Comparison of ENCODE assay signal across 10 mouse cellular contexts in the genomic region with DNA sequence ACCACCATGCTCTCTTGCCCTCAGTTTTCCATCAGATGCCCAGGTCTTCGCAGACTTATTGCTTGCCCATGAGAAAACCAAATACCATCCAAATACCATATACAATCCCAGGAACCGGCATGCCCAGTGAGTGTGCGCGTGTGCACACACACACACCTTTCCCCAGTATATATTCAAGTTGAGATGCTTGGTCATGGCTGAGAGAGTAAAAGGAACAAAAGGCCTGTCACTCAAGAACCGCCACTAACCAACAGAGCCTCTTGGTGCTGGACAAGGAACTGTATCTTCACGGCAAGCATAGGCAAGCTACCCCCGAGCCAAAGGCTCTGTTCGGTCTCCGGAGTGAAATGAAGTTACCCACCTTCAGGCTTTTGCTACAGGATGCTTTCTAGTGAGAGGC. TPM values are rescaled to one million over a fixed set of nuclear protein-coding genes. Genes with fewer than 3 reads are reported as not detected.
DNase-seq lines count a peak whose midpoint lies in the region; ATAC-seq and TF ChIP-seq lines count a peak whose summit lies in the region.
"Had no signal": no experiment of that assay in that cellular context is flagged by ENCODE, and none has a peak within 500 bp of the region (broad histone marks: within the 10 kb centered on the region; RNA-seq: fewer than 3 reads in every experiment).

No protein-coding gene starts in this region.

- WGBS in heart, embryonic 15.5 days = 80% methylated on average over 9 of the region's 9 CpGs
- WGBS in forebrain, embryonic 16.5 days = 73% methylated on average over 9 of the region's 9 CpGs
- 63% methylated on average over 9 of the region's 9 CpGs for WGBS in liver, embryonic 16.5 days (ENCODE audit: insufficient replicate concordance)

- H3K9ac ChIP-seq in heart, embryonic 15.5 days = no peak overlapping the region
- no peak overlapping the region for H3K9ac ChIP-seq in forebrain, embryonic 16.5 days (replicated peaks; ENCODE audit: low read depth, low read length)
- H3K9ac ChIP-seq in liver, embryonic 16.5 days (ENCODE audit: low read depth, low read length) = no peak overlapping the region

- peak overlapping the region; percentile 95; the same call in 1 of the 2 replicates for H3K4me3 ChIP-seq in heart, embryonic 15.5 days
- peak overlapping the region; percentile 92 for H3K4me3 ChIP-seq in E14TG2a.4 (replicated peaks; ENCODE audit: low read length)
- peak overlapping the region; percentile 83 for H3K4me3 ChIP-seq in forebrain, embryonic 16.5 days (replicated peaks; ENCODE audit: low read length)
- peak overlapping the region; percentile 85; the same call in 1 of the 2 replicates for H3K4me3 ChIP-seq in liver, embryonic 16.5 days (ENCODE audit: low read depth, low read length)

- peaks cover 15% of the 10 kb centered on the region; the same call in 1 of the 2 replicates for H3K36me3 ChIP-seq in heart, embryonic 15.5 days
- peaks cover 27% of the 10 kb centered on the region for H3K36me3 ChIP-seq in E14TG2a.4 (ENCODE audit: insufficient read depth, low read length)
- peaks cover 10% of the 10 kb centered on the region for H3K36me3 ChIP-seq in forebrain, embryonic 16.5 days (ENCODE audit: control insufficient read depth, insufficient read depth)
- H3K36me3 ChIP-seq in liver, embryonic 16.5 days (ENCODE audit: control insufficient read depth, insufficient read depth) = peaks cover under 1% of the 10 kb centered on the region

- H3K27me3 ChIP-seq in heart, embryonic 15.5 days = no peaks in the 10 kb centered on the region
- H3K27me3 ChIP-seq in E14TG2a.4 (ENCODE audit: insufficient read depth, low read length) = no peaks in the 10 kb centered on the region
- H3K27me3 ChIP-seq in forebrain, embryonic 16.5 days (replicated peaks; ENCODE audit: control insufficient read depth, insufficient read depth, low read length) = no peaks in the 10 kb centered on the region
- no peaks in the 10 kb centered on the region for H3K27me3 ChIP-seq in liver, embryonic 16.5 days (ENCODE audit: control insufficient read depth, insufficient read depth, low read depth, low read length)

- H3K4me1 ChIP-seq in heart, embryonic 15.5 days (replicated peaks) = peaks cover 22% of the 10 kb centered on the region
- H3K4me1 ChIP-seq in E14TG2a.4 (replicated peaks; ENCODE audit: low read depth, low read length) = peaks cover 71% of the 10 kb centered on the region
- H3K4me1 ChIP-seq in forebrain, embryonic 16.5 days (replicated peaks; ENCODE audit: control insufficient read depth, insufficient read depth, low read length) = peaks cover 19% of the 10 kb centered on the region
- peaks cover 27% of the 10 kb centered on the region for H3K4me1 ChIP-seq in liver, embryonic 16.5 days (ENCODE audit: control insufficient read depth, low read depth, low read length)

- DNase-seq in heart, adult 8-10 months (ENCODE audit: low spot score) = no peak
- DNase-seq in layer of hippocampus, postnatal 36 days = no peak
- DNase-seq in frontal cortex, postnatal 10 days (ENCODE audit: low spot score in 2 of 2) = no peak
- no peak for DNase-seq in ovary, adult 18-20 months (ENCODE audit: low spot score)
- DNase-seq: heart, postnatal 10 days; thymus, postnatal 25 days had no signal

- no peak for ATAC-seq in heart, embryonic 15.5 days (replicated peaks; ENCODE audit: insufficient number of reproducible peaks, insufficient read depth, low FRiP score, low read depth)
- ATAC-seq in forebrain, embryonic 16.5 days = no peak
- ATAC-seq in liver, embryonic 16.5 days (ENCODE audit: low read depth) = no peak

- no peak overlapping the region for H3K27ac ChIP-seq in heart, embryonic 15.5 days
- no peak overlapping the region for H3K27ac ChIP-seq in forebrain, embryonic 16.5 days (ENCODE audit: low read length)
- no peak overlapping the region for H3K27ac ChIP-seq in liver, embryonic 16.5 days (ENCODE audit: low read length)

- no peak for TF ChIP-seq CTCF in E14TG2a.4 (conservative IDR thresholded peaks at IDR 0.05; ENCODE audit: low read length)

- H3K9me3 ChIP-seq in heart, embryonic 15.5 days (replicated peaks) = no peaks in the 10 kb centered on the region
- no peaks in the 10 kb centered on the region for H3K9me3 ChIP-seq in E14TG2a.4 (ENCODE audit: low read length)
- no peaks in the 10 kb centered on the region for H3K9me3 ChIP-seq in forebrain, embryonic 16.5 days (ENCODE audit: control insufficient read depth, low read length)
- no peaks in the 10 kb centered on the region for H3K9me3 ChIP-seq in liver, embryonic 16.5 days (replicated peaks; ENCODE audit: control insufficient read depth, low read length)

- peak overlapping the region; percentile 84 for H3K4me2 ChIP-seq in heart, embryonic 15.5 days
- peak overlapping the region; percentile 72 for H3K4me2 ChIP-seq in forebrain, embryonic 16.5 days (ENCODE audit: low read length)
- peak overlapping the region; percentile 98; the same call in 1 of the 2 replicates for H3K4me2 ChIP-seq in liver, embryonic 16.5 days (ENCODE audit: low read depth, low read length)

RNA-seq across cellular contexts. Expression of gene Pip4k2b, which starts 1.9 kb away (rescaled TPM):
- polyA plus RNA-seq in heart, embryonic 15.5 days (2015; fragmentation: Nextera tagmentation; extraction: Ambion mirVana) = 0.82 and 0.95 TPM in 2 replicates
- total RNA-seq in heart, adult 8-10 months (2022) = 10 to 100 TPM; 21.9 to 26.6 (median 25.6) TPM
- polyA plus RNA-seq in forebrain, embryonic 16.5 days (2015; fragmentation: Nextera tagmentation; extraction: Ambion mirVana) = 4.1 and 4.7 TPM in 2 replicates
- 0.35 and 0.65 TPM in 2 replicates for polyA plus RNA-seq in liver, embryonic 16.5 days (2015; fragmentation: Nextera tagmentation; extraction: Ambion mirVana)
- 100 to 1,000 TPM; 109 to 112 TPM for total RNA-seq in layer of hippocampus, postnatal 36 days (2021)

RNA-seq across cellular contexts. Expression of gene Cwc25, which starts 23.8 kb away (rescaled TPM):
- polyA plus RNA-seq in heart, embryonic 15.5 days (2015; fragmentation: Nextera tagmentation; extraction: Ambion mirVana) = 9.5 and 10.5 TPM in 2 replicates
- total RNA-seq in heart, adult 8-10 months (2022) = 1 to 10 TPM; 6.1 to 7.1 (median 6.3) TPM
- 17.1 and 19.5 TPM in 2 replicates for polyA plus RNA-seq in forebrain, embryonic 16.5 days (2015; fragmentation: Nextera tagmentation; extraction: Ambion mirVana)
- 5.4 and 6.0 TPM in 2 replicates for polyA plus RNA-seq in liver, embryonic 16.5 days (2015; fragmentation: Nextera tagmentation; extraction: Ambion mirVana)
- total RNA-seq in layer of hippocampus, postnatal 36 days (2021) = 10 to 100 TPM; 19.5 to 19.8 TPM

RNA-seq across cellular contexts. Expression of gene 1700001P01Rik, which starts 33.1 kb away (rescaled TPM):
- 0.21 and 0.32 TPM in 2 replicates for polyA plus RNA-seq in heart, embryonic 15.5 days (2015; fragmentation: Nextera tagmentation; extraction: Ambion mirVana)
- total RNA-seq in heart, adult 8-10 months (2022) = not detected
- polyA plus RNA-seq in forebrain, embryonic 16.5 days (2015; fragmentation: Nextera tagmentation; extraction: Ambion mirVana) = 0.57 and 0.85 TPM in 2 replicates
- polyA plus RNA-seq in liver, embryonic 16.5 days (2015; fragmentation: Nextera tagmentation; extraction: Ambion mirVana) = not detected in 2 replicates
- 1 to 10 TPM in 1 of 2 experiments, under 1 TPM in 1; 0.60 to 1.3 TPM for total RNA-seq in layer of hippocampus, postnatal 36 days (2021)
- total RNA-seq: heart, postnatal 10 days had no signal

RNA-seq across cellular contexts. Expression of gene Psmb3, which starts 39.4 kb away (rescaled TPM):
- 337 and 364 TPM in 2 replicates for polyA plus RNA-seq in heart, embryonic 15.5 days (2015; fragmentation: Nextera tagmentation; extraction: Ambion mirVana)
- total RNA-seq in heart, adult 8-10 months (2022) = 100 to 1,000 TPM; 145 to 154 (median 150) TPM
- polyA plus RNA-seq in forebrain, embryonic 16.5 days (2015; fragmentation: Nextera tagmentation; extraction: Ambion mirVana) = 403 and 431 TPM in 2 replicates
- 200 and 219 TPM in 2 replicates for polyA plus RNA-seq in liver, embryonic 16.5 days (2015; fragmentation: Nextera tagmentation; extraction: Ambion mirVana)
- 100 to 1,000 TPM; 125 to 129 TPM for total RNA-seq in layer of hippocampus, postnatal 36 days (2021)

RNA-seq across cellular contexts. Expression of gene Rpl23, which starts 39.6 kb away (rescaled TPM):
- polyA plus RNA-seq in heart, embryonic 15.5 days (2015; fragmentation: Nextera tagmentation; extraction: Ambion mirVana) = 286 and 399 TPM in 2 replicates
- total RNA-seq in heart, adult 8-10 months (2022) = 100 to 1,000 TPM; 425 to 610 (median 521) TPM
- 298 and 306 TPM in 2 replicates for polyA plus RNA-seq in forebrain, embryonic 16.5 days (2015; fragmentation: Nextera tagmentation; extraction: Ambion mirVana)
- 232 and 261 TPM in 2 replicates for polyA plus RNA-seq in liver, embryonic 16.5 days (2015; fragmentation: Nextera tagmentation; extraction: Ambion mirVana)
- total RNA-seq in layer of hippocampus, postnatal 36 days (2021) = 100 to 1,000 TPM; 355 TPM
